Mouse (Mus musculus): ENCODE measurements at regions not wholly inside any gene's neighbourhood (a gene's known extent, or its start where the extent isn't known, plus 50 kb on each side); places are given as distances from the start of the nearest gene placed in this dataset.

- ATAC-seq: no peak
- H3K4me3 ChIP-seq (ENCODE audit: low read length): no peak overlapping the region
- no peaks in the 10 kb centered on the region for H3K4me1 ChIP-seq (ENCODE audit: control insufficient read depth, insufficient read depth, low read depth, low read length)
- 47% methylated on average over 4 of the region's 4 CpGs for WGBS
- no peak overlapping the region for H3K4me2 ChIP-seq (ENCODE audit: low read length)
- no peaks in the 10 kb centered on the region for H3K27me3 ChIP-seq (replicated peaks; ENCODE audit: control insufficient read depth, insufficient read depth, low read length)
- no peaks in the 10 kb centered on the region for H3K36me3 ChIP-seq (ENCODE audit: control insufficient read depth, insufficient read depth, low read length)
- no peak overlapping the region for H3K9ac ChIP-seq (ENCODE audit: low read depth, low read length)
- H3K9me3 ChIP-seq (ENCODE audit: control insufficient read depth, low read length): no peaks in the 10 kb centered on the region
- H3K27ac ChIP-seq (ENCODE audit: low read depth, low read length): no peak overlapping the region
These were observed 591.3 kb upstream of the Cited2 start for GRCm38 (mm10) chr10:17131763-17132162.

GRCm38 (mm10) chr10:17175385-17175784, 547.6 kb upstream of the Cited2 start:
- Histone ChIP-seq H3K9me3 (ENCODE audit: control insufficient read depth, low read length) (no peaks in the 10 kb centered on the region), H3K27me3 (replicated peaks; ENCODE audit: control insufficient read depth, insufficient read depth, low read length) (no peaks in the 10 kb centered on the region), H3K9ac (ENCODE audit: low read depth, low read length) (no peak overlapping the region), H3K27ac (ENCODE audit: low read depth, low read length) (no peak overlapping the region), H3K4me3 (ENCODE audit: low read length) (no peak overlapping the region), H3K4me1 (ENCODE audit: control insufficient read depth, insufficient read depth, low read depth, low read length) (no peaks in the 10 kb centered on the region), H3K36me3 (ENCODE audit: control insufficient read depth, insufficient read depth, low read length) (no peaks in the 10 kb centered on the region), H3K4me2 (ENCODE audit: low read length) (no peak overlapping the region)
- WGBS: 70% methylated on average over 3 of the region's 3 CpGs
- ATAC-seq: no peak

GRCm38 (mm10) chr10:17177054-17177453, 546.0 kb upstream of the Cited2 start:
- Histone ChIP-seq H3K9me3 (ENCODE audit: control insufficient read depth, low read length) (no peaks in the 10 kb centered on the region), H3K4me2 (ENCODE audit: low read length) (no peak overlapping the region), H3K27me3 (replicated peaks; ENCODE audit: control insufficient read depth, insufficient read depth, low read length) (no peaks in the 10 kb centered on the region), H3K9ac (ENCODE audit: low read depth, low read length) (no peak overlapping the region), H3K36me3 (ENCODE audit: control insufficient read depth, insufficient read depth, low read length) (no peaks in the 10 kb centered on the region), H3K4me1 (ENCODE audit: control insufficient read depth, insufficient read depth, low read depth, low read length) (no peaks in the 10 kb centered on the region), H3K4me3 (ENCODE audit: low read length) (no peak overlapping the region), H3K27ac (ENCODE audit: low read depth, low read length) (no peak overlapping the region)
- ATAC-seq: no peak
- 29% methylated on average over 1 of the region's 1 CpGs for WGBS

- H3K9ac ChIP-seq (ENCODE audit: low read depth, low read length): no peak overlapping the region
These were observed 545.3 kb upstream of the Cited2 start for GRCm38 (mm10) chr10:17177503-17178278.

GRCm38 (mm10) chr10:17178627-17179026, 544.4 kb upstream of the Cited2 start:
- ATAC-seq: no peak
- H3K4me1 ChIP-seq (ENCODE audit: control insufficient read depth, insufficient read depth, low read depth, low read length): no peaks in the 10 kb centered on the region
- H3K4me2 ChIP-seq (ENCODE audit: low read length): no peak overlapping the region
- H3K36me3 ChIP-seq (ENCODE audit: control insufficient read depth, insufficient read depth, low read length): no peaks in the 10 kb centered on the region
- no peak overlapping the region for H3K4me3 ChIP-seq (ENCODE audit: low read length)
- no peaks in the 10 kb centered on the region for H3K9me3 ChIP-seq (ENCODE audit: control insufficient read depth, low read length)
- no peak overlapping the region for H3K27ac ChIP-seq (ENCODE audit: low read depth, low read length)
- H3K27me3 ChIP-seq (replicated peaks; ENCODE audit: control insufficient read depth, insufficient read depth, low read length): no peaks in the 10 kb centered on the region
- H3K9ac ChIP-seq (ENCODE audit: low read depth, low read length): no peak overlapping the region

More at GRCm38 (mm10) chr10:17177503-17178278, 545.3 kb upstream of the Cited2 start:
- no peak overlapping the region for H3K4me2 ChIP-seq (ENCODE audit: low read length)
- no peak overlapping the region for H3K27ac ChIP-seq (ENCODE audit: low read depth, low read length)
- H3K4me3 ChIP-seq (ENCODE audit: low read length): no peak overlapping the region
- ATAC-seq: no peak
- no peaks in the 10 kb centered on the region for H3K4me1 ChIP-seq (ENCODE audit: control insufficient read depth, insufficient read depth, low read depth, low read length)
- no peaks in the 10 kb centered on the region for H3K36me3 ChIP-seq (ENCODE audit: control insufficient read depth, insufficient read depth, low read length)
- H3K9me3 ChIP-seq (ENCODE audit: control insufficient read depth, low read length): no peaks in the 10 kb centered on the region
- 48% methylated on average over 4 of the region's 4 CpGs for WGBS
- H3K27me3 ChIP-seq (replicated peaks; ENCODE audit: control insufficient read depth, insufficient read depth, low read length): no peaks in the 10 kb centered on the region

GRCm38 (mm10) chr10:17184418-17184817, 538.6 kb upstream of the Cited2 start:
- H3K4me3 ChIP-seq (ENCODE audit: low read length): no peak overlapping the region
- no peaks in the 10 kb centered on the region for H3K4me1 ChIP-seq (ENCODE audit: control insufficient read depth, insufficient read depth, low read depth, low read length)
- no peaks in the 10 kb centered on the region for H3K36me3 ChIP-seq (ENCODE audit: control insufficient read depth, insufficient read depth, low read length)
- no peak overlapping the region for H3K4me2 ChIP-seq (ENCODE audit: low read length)
- 64% methylated on average over 2 of the region's 2 CpGs for WGBS
- H3K9me3 ChIP-seq (ENCODE audit: control insufficient read depth, low read length): peaks cover 4% of the 10 kb centered on the region
- H3K27me3 ChIP-seq (replicated peaks; ENCODE audit: control insufficient read depth, insufficient read depth, low read length): no peaks in the 10 kb centered on the region
- no peak overlapping the region for H3K27ac ChIP-seq (ENCODE audit: low read depth, low read length)
- ATAC-seq: no peak
- H3K9ac ChIP-seq (ENCODE audit: low read depth, low read length): no peak overlapping the region

- no peak overlapping the region; the same call in 1 of the 2 replicates for H3K9ac ChIP-seq (ENCODE audit: low read depth, low read length)
- H3K4me2 ChIP-seq (ENCODE audit: low read length): no peak overlapping the region
- H3K27me3 ChIP-seq (replicated peaks; ENCODE audit: control insufficient read depth, insufficient read depth, low read length): no peaks in the 10 kb centered on the region
- 57% methylated on average over 12 of the region's 12 CpGs for WGBS
- H3K9me3 ChIP-seq (ENCODE audit: control insufficient read depth, low read length): no peaks in the 10 kb centered on the region
- H3K36me3 ChIP-seq (ENCODE audit: control insufficient read depth, insufficient read depth, low read length): no peaks in the 10 kb centered on the region
- no peak for ATAC-seq
- H3K27ac ChIP-seq (ENCODE audit: low read depth, low read length): no peak overlapping the region
- no peak overlapping the region for H3K4me3 ChIP-seq (ENCODE audit: low read length)
- no peaks in the 10 kb centered on the region for H3K4me1 ChIP-seq (ENCODE audit: control insufficient read depth, insufficient read depth, low read depth, low read length)
These were observed 526.8 kb upstream of the Cited2 start for GRCm38 (mm10) chr10:17196205-17196604.

- Histone ChIP-seq H3K4me3 (ENCODE audit: low read length) (no peak overlapping the region), H3K36me3 (ENCODE audit: control insufficient read depth, insufficient read depth, low read length) (no peaks in the 10 kb centered on the region), H3K27ac (ENCODE audit: low read depth, low read length) (no peak overlapping the region), H3K9me3 (ENCODE audit: control insufficient read depth, low read length) (no peaks in the 10 kb centered on the region), H3K4me2 (ENCODE audit: low read length) (no peak overlapping the region), H3K4me1 (ENCODE audit: control insufficient read depth, insufficient read depth, low read depth, low read length) (no peaks in the 10 kb centered on the region), H3K27me3 (replicated peaks; ENCODE audit: control insufficient read depth, insufficient read depth, low read length) (no peaks in the 10 kb centered on the region), H3K9ac (ENCODE audit: low read depth, low read length) (no peak overlapping the region)
- 10% methylated on average over 1 of the region's 1 CpGs for WGBS
- ATAC-seq: no peak
These were observed 526.4 kb upstream of the Cited2 start for GRCm38 (mm10) chr10:17196636-17197035.

- Histone ChIP-seq H3K4me1 (ENCODE audit: control insufficient read depth, insufficient read depth, low read depth, low read length) (peaks cover 3% of the 10 kb centered on the region), H3K27me3 (replicated peaks; ENCODE audit: control insufficient read depth, insufficient read depth, low read length) (no peaks in the 10 kb centered on the region), H3K36me3 (ENCODE audit: control insufficient read depth, insufficient read depth, low read length) (no peaks in the 10 kb centered on the region), H3K9me3 (ENCODE audit: control insufficient read depth, low read length) (no peaks in the 10 kb centered on the region), H3K4me3 (ENCODE audit: low read length) (no peak overlapping the region), H3K4me2 (ENCODE audit: low read length) (no peak overlapping the region), H3K9ac (ENCODE audit: low read depth, low read length) (no peak overlapping the region), H3K27ac (ENCODE audit: low read depth, low read length) (no peak overlapping the region)
- 74% methylated on average over 8 of the region's 8 CpGs for WGBS
- no peak for ATAC-seq
These were observed 522.2 kb upstream of the Cited2 start for GRCm38 (mm10) chr10:17200524-17201426.

Data from hindbrain, embryonic 16.5 days (tissue).